Mouse (Mus musculus) liver, adult 2 months (tissue): ENCODE measurements around the gene Maml3.

Source experiments
- CTCF ChIP-seq: fragments of 200-500 bp; IDR thresholded peaks from 2 replicates; pipeline ENCODE4 v1.5.1; 2011; ENCODE audit warnings: low read depth, low read length, control low read depth
- POLR2A ChIP-seq: fragments of 200-500 bp; IDR thresholded peaks from 2 replicates; pipeline ENCODE4 v1.6.1; 2011; ENCODE audit warnings: low read length, control low read depth; ENCODE audit not compliant: insufficient read depth; ENCODE audit errors: extremely low read depth

DNA sequence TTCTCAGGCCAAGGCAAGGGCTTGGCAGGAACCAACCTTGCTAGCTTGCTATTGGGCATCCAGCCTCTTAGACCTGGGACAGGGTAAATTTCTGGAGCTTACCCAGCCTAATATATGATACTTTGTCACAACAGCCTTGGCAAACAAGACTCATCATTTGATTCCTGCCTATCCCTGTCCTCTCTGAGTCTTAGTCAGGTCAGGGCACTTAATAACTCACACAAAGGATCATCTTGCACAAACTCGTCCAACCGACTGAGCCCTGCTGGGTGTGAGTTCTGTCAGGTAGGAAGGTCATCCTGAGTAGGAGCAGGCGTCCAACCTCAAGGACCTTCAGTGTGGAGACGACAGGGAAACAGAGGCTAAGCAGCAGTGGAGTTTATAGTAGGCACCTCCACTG lies 233.5 kb downstream of the Maml3 start:
- TF ChIP-seq CTCF (no peak), POLR2A (no peak)
